In genomic region chr7:28901311-28902125, GRCm38 (mm10) we compare ENCODE assay signal across 8 mouse cellular contexts. TPM values are rescaled to one million over a fixed set of nuclear protein-coding genes. Genes with fewer than 3 reads are reported as not detected.
DNase-seq lines count a peak whose midpoint lies in the region; ATAC-seq and TF ChIP-seq lines count a peak whose summit lies in the region.

No protein-coding gene starts in this region.

- peak; percentile 88 for ATAC-seq in limb, embryonic 13.5 days (ENCODE audit: low FRiP score, low read depth)
- ATAC-seq in megakaryocyte, adult 5-6 weeks (ENCODE audit: poor library complexity, severe bottlenecking) = no peak

- TF ChIP-seq POLR2A in heart, adult 2 months (IDR thresholded peaks at IDR 0.05; ENCODE audit: insufficient read depth, low read depth, low read length) = no peak

- H3K79me2 ChIP-seq in heart, adult 2 months (replicated peaks; ENCODE audit: control insufficient read depth, insufficient read depth, low read length) = no peaks in the 10 kb centered on the region

- 60% methylated on average over 13 of the region's 13 CpGs for WGBS in heart, adult 2 months
- WGBS in limb, embryonic 13.5 days = 83% methylated on average over 13 of the region's 13 CpGs

- H3K4me2 ChIP-seq in limb, embryonic 13.5 days (replicated peaks) = no peak overlapping the region

- intact Hi-C loops in heart, adult 2 months (cut with DNase I) = no loop called here

- no peak overlapping the region for H3K9ac ChIP-seq in heart, adult 2 months (ENCODE audit: low read depth, low read length)
- peak overlapping the region; percentile 19; the same call in 1 of the 2 replicates for H3K9ac ChIP-seq in limb, embryonic 13.5 days

- H3K4me3 ChIP-seq in heart, adult 2 months = no peak overlapping the region
- H3K4me3 ChIP-seq in limb, embryonic 13.5 days = no peak overlapping the region

- no peaks in the 10 kb centered on the region for H3K9me3 ChIP-seq in limb, embryonic 13.5 days

- no peaks in the 10 kb centered on the region for H3K27me3 ChIP-seq in heart, adult 2 months (ENCODE audit: control insufficient read depth, insufficient read depth, low read length)
- no peaks in the 10 kb centered on the region for H3K27me3 ChIP-seq in limb, embryonic 13.5 days

- TF ChIP-seq CTCF in heart, adult 2 months (IDR thresholded peaks at IDR 0.05) = no peak

- peak overlapping the region; percentile 82 for H3K27ac ChIP-seq in heart, adult 2 months
- H3K27ac ChIP-seq in limb, embryonic 13.5 days = peak overlapping the region; percentile 89

- H3K4me1 ChIP-seq in heart, adult 2 months (ENCODE audit: control insufficient read depth, insufficient read depth, low read length) = peaks cover 14% of the 10 kb centered on the region
- H3K4me1 ChIP-seq in limb, embryonic 13.5 days = peaks cover 39% of the 10 kb centered on the region

- 0 out of 2 replicates have a peak, but pooled peaks have one; percentile 18 for TF ChIP-seq EP300 in heart, adult 2 months (IDR thresholded peaks at IDR 0.05; ENCODE audit: insufficient read depth, low read depth, low read length)

- DNase-seq in adrenal gland, adult 2 months = peak; percentile 57
- no peak for DNase-seq in adrenal gland, postnatal 25 days
- peak; percentile 65 for DNase-seq in layer of hippocampus, adult 11-12 months (ENCODE audit: low spot score)
- DNase-seq in layer of hippocampus, postnatal 25 days (ENCODE audit: extremely low spot score in 1 of 2, low spot score in 1 of 2) = no peak
- peak; percentile 67 to 79 for DNase-seq in heart, adult 2 months
- no peak for DNase-seq in thymus, adult 18-20 months

- peaks cover 13% of the 10 kb centered on the region for H3K36me3 ChIP-seq in heart, adult 2 months (ENCODE audit: control insufficient read depth, insufficient read depth, low read length)
- H3K36me3 ChIP-seq in limb, embryonic 13.5 days = peaks cover 100% of the 10 kb centered on the region

RNA-seq across cellular contexts. Expression of gene Capn12, which starts 20.3 kb away (rescaled TPM):
- total RNA-seq in adrenal gland, adult 2 months (2021) = under 1 TPM in 1 of 2 experiments, not detected in 1; 0.14 TPM
- 0.48 and 0.80 TPM in 2 replicates for polyA plus RNA-seq in adrenal gland, adult 2 months (2012; rRNA removed)
- total RNA-seq in adrenal gland, postnatal 25 days (2021) = 0.21 TPM in 1 of 2 replicates, not detected in the other
- total RNA-seq in layer of hippocampus, postnatal 25 days (2021) = under 1 TPM; 0.26 to 0.69 TPM
- total RNA-seq in heart, adult 2 months (2021) = under 1 TPM; 0.23 to 0.39 TPM
- polyA plus RNA-seq in heart, adult 2 months (2012; rRNA removed) = 0.49 and 0.61 TPM in 2 replicates
- 0.94 and 0.97 TPM in 2 replicates for polyA plus RNA-seq in limb, embryonic 13.5 days (2015; fragmentation: Nextera tagmentation; extraction: Ambion mirVana)
- not detected in 2 replicates for total RNA-seq in megakaryocyte, adult 5-6 weeks (2015)
- not detected in 2 replicates for total RNA-seq in megakaryocyte, adult 5-6 weeks (2017)

RNA-seq across cellular contexts. Expression of gene Lgals7, which starts 37.9 kb away (rescaled TPM):
- total RNA-seq in adrenal gland, adult 2 months (2021) = under 1 TPM; 0.69 to 0.81 TPM
- 0.97 and 2.8 TPM in 2 replicates for polyA plus RNA-seq in adrenal gland, adult 2 months (2012; rRNA removed)
- total RNA-seq in adrenal gland, postnatal 25 days (2021) = not detected in 2 replicates
- total RNA-seq in layer of hippocampus, postnatal 25 days (2021) = not detected
- total RNA-seq in heart, adult 2 months (2021) = under 1 TPM in 1 of 2 experiments, not detected in 1; 0.61 TPM
- polyA plus RNA-seq in heart, adult 2 months (2012; rRNA removed) = 1.6 and 4.0 TPM in 2 replicates
- polyA plus RNA-seq in limb, embryonic 13.5 days (2015; fragmentation: Nextera tagmentation; extraction: Ambion mirVana) = 7.6 and 10.3 TPM in 2 replicates
- not detected in 2 replicates for total RNA-seq in megakaryocyte, adult 5-6 weeks (2015)
- total RNA-seq in megakaryocyte, adult 5-6 weeks (2017) = not detected in 2 replicates

Comparison
In these comparisons a context has a peak if more than half of its experiments do, and no peak if none do; other contexts are left out.
1. DNase-seq: peak in adrenal gland, adult 2 months (single experiment), layer of hippocampus, adult 11-12 months (single experiment) and heart, adult 2 months (2 of 2); none in adrenal gland, postnatal 25 days (single experiment), layer of hippocampus, postnatal 25 days (0 of 2) and thymus, adult 18-20 months (0 of 2).